Mouse (Mus musculus) CH12.LX (cell line): ENCODE measurements at regions not wholly inside any gene's neighbourhood (a gene's known extent, or its start where the extent isn't known, plus 50 kb on each side); places are given as distances from the start of the nearest gene placed in this dataset.

ENCODE experiments used
- DNase-seq: peaks from one replicate; pipeline ENCODE4 v3.0.0-alpha.2; 2013; ENCODE audit errors: extremely low read depth
- H3K27ac ChIP-seq: 2 replicates; pipeline ENCODE4 v1.5.1; 2012; ENCODE audit warnings: low read depth, mild to moderate bottlenecking, control low read depth, moderate library complexity; ENCODE audit not compliant: insufficient read depth
- H3K27me3 ChIP-seq: replicated peaks from 2 replicates; pipeline ENCODE3; 2012; ENCODE audit warnings: inconsistent platforms
- H3K36me3 ChIP-seq, 2 experiments: replicated peaks in 1 of 2; 2 replicates each; pipeline versions ENCODE3 to v1.6.1; 2012; ENCODE audit warnings: inconsistent platforms in 1 of 2, low read length in 1 of 2, mild to moderate bottlenecking in 1 of 2, mixed read lengths in 1 of 2, moderate library complexity in 1 of 2; ENCODE audit not compliant: control insufficient read depth in 1 of 2, insufficient read depth in 1 of 2
- H3K4me1 ChIP-seq, 2 experiments: 2 replicates each; pipeline ENCODE4 v1.6.1; 2012; ENCODE audit warnings: inconsistent platforms in 1 of 2, moderate library complexity in 1 of 2; ENCODE audit not compliant: insufficient read depth in 2 of 2, control insufficient read depth in 1 of 2
- H3K4me2 ChIP-seq: 2 replicates; pipeline ENCODE4 v1.6.1; 2012; ENCODE audit warnings: low read depth, mild to moderate bottlenecking, control low read depth; ENCODE audit not compliant: poor library complexity, insufficient read depth, severe bottlenecking
- H3K4me3 ChIP-seq, 3 experiments: fragments of 150-350 bp in 1 of 3; sonication (generic) in 1 of 3; replicated peaks in 1 of 3; 2 replicates each; pipeline versions ENCODE3 to v1.5.1; 2011 to 2012; ENCODE audit warnings: low read depth in 2 of 3, low read length in 2 of 3, mild to moderate bottlenecking in 2 of 3, moderate library complexity in 2 of 3, control low read depth in 1 of 3, improper control_type of control experiment in 1 of 3, inconsistent platforms in 1 of 3, mixed read lengths in 1 of 3; ENCODE audit not compliant: poor library complexity in 1 of 3
- H3K79me2 ChIP-seq: replicated peaks from 2 replicates; pipeline ENCODE4 v1.6.1; 2012; ENCODE audit warnings: mild to moderate bottlenecking, moderate library complexity; ENCODE audit not compliant: control insufficient read depth, poor library complexity, insufficient read depth, severe bottlenecking; ENCODE audit errors: extremely low read depth
- H3K9ac ChIP-seq: 2 replicates; pipeline ENCODE4 v1.6.1; 2012; ENCODE audit warnings: low read depth, mild to moderate bottlenecking, control low read depth, moderate library complexity; ENCODE audit not compliant: insufficient read depth
- H3K9me3 ChIP-seq: replicated peaks from 2 replicates; pipeline ENCODE3; 2012; ENCODE audit warnings: low read length, inconsistent platforms, mixed read lengths
- CTCF ChIP-seq, 2 experiments: IDR thresholded peaks in 1 of 2; conservative IDR thresholded peaks in 1 of 2; 2 replicates each; pipeline ENCODE4 v1.5.1; 2011 to 2012; ENCODE audit warnings: low read depth in 2 of 2, low read length in 2 of 2, improper control_type of control experiment in 1 of 2, inconsistent platforms in 1 of 2, mild to moderate bottlenecking in 1 of 2, moderate library complexity in 1 of 2
- ELF1 ChIP-seq: IDR thresholded peaks from 2 replicates; pipeline ENCODE4 v1.6.1; 2014; ENCODE audit warnings: low read depth, mild to moderate bottlenecking, inconsistent platforms, low read length, improper control_type of control experiment
- ETS1 ChIP-seq: conservative IDR thresholded peaks from 2 replicates; pipeline ENCODE4 v1.6.1; 2012; ENCODE audit warnings: low read depth, mild to moderate bottlenecking, inconsistent platforms, low read length, improper control_type of control experiment, moderate library complexity
- GABPA ChIP-seq: IDR thresholded peaks from 2 replicates; pipeline ENCODE4 v1.6.1; 2012; ENCODE audit warnings: low read depth, low read length, improper control_type of control experiment, inconsistent platforms; ENCODE audit not compliant: insufficient replicate concordance
- HCFC1 ChIP-seq: IDR thresholded peaks from 2 replicates; pipeline ENCODE4 v1.6.1; 2012; ENCODE audit warnings: low read depth, mild to moderate bottlenecking, inconsistent platforms, low read length, improper control_type of control experiment
- JUND ChIP-seq: conservative IDR thresholded peaks from 2 replicates; pipeline ENCODE4 v1.6.1; 2011; ENCODE audit warnings: low read depth, low read length, improper control_type of control experiment
- MAX ChIP-seq: IDR thresholded peaks from 2 replicates; pipeline ENCODE4 v1.6.1; 2011; ENCODE audit warnings: low read length, improper control_type of control experiment
- MXI1 ChIP-seq: IDR thresholded peaks from 2 replicates; pipeline ENCODE4 v1.6.1; 2011; ENCODE audit warnings: mild to moderate bottlenecking, low read depth, low read length, improper control_type of control experiment
- RAD21 ChIP-seq: IDR thresholded peaks from 2 replicates; pipeline ENCODE4 v1.6.1; 2011; ENCODE audit warnings: low read depth, mild to moderate bottlenecking, low read length, improper control_type of control experiment, moderate library complexity
- RCOR1 ChIP-seq: conservative IDR thresholded peaks from 2 replicates; pipeline ENCODE4 v1.6.1; 2012; ENCODE audit warnings: low read depth, mild to moderate bottlenecking, inconsistent platforms, low read length, improper control_type of control experiment
- SIN3A ChIP-seq: IDR thresholded peaks from 2 replicates; pipeline ENCODE4 v1.6.1; 2012; ENCODE audit warnings: low read length, improper control_type of control experiment, inconsistent platforms
- SMC3 ChIP-seq: IDR thresholded peaks from 2 replicates; pipeline ENCODE4 v1.6.1; 2011; ENCODE audit warnings: low read depth, low read length, improper control_type of control experiment
- UBTF ChIP-seq: IDR thresholded peaks from 2 replicates; pipeline ENCODE4 v1.6.1; 2012; ENCODE audit warnings: low read depth, mild to moderate bottlenecking, inconsistent platforms, low read length, improper control_type of control experiment, moderate library complexity
- ZKSCAN1 ChIP-seq: IDR thresholded peaks from 2 replicates; pipeline ENCODE4 v1.6.1; 2012; ENCODE audit warnings: low read depth, inconsistent platforms, low read length, improper control_type of control experiment, borderline replicate concordance
- ZNF384 ChIP-seq: IDR thresholded peaks from 2 replicates; pipeline ENCODE4 v1.6.1; 2012; ENCODE audit warnings: low read depth, low read length, improper control_type of control experiment, inconsistent platforms
- dilution Hi-C: fragments of 300-500 bp; cut with MboI; formaldehyde crosslinking; loops from 2 replicates; pipeline ENCODE4 v1.14.3; 2020; ENCODE audit warnings: low sequenced_read_pairs; ENCODE audit not compliant: extremely low pct_unique_long_range_greater_than_20kb, extremely low pct_ligation_motif_present
- in situ Hi-C: fragments of 300-500 bp; cut with MboI; formaldehyde crosslinking; loops from 3 replicates; pipeline ENCODE4 v1.14.3; 2019; ENCODE audit warnings: low sequenced_read_pairs, low pct_ligation_motif_present, low pct_unique_long_range_greater_than_20kb, mixed read lengths

GRCm38 (mm10) chr5:73854774-73855371, 203.7 kb downstream of the Spata18 start:
- H3K27ac ChIP-seq = no peak overlapping the region
- H3K4me2 ChIP-seq = no peak overlapping the region
- H3K79me2 ChIP-seq = no peaks in the 10 kb centered on the region
- no peak overlapping the region for H3K4me3 ChIP-seq
- in situ Hi-C loops = loop anchor here (10.0 kb wide), 2 partner anchors 430 to 1300 kb away; partner anchors contain the start of gene Pdgfra
- dilution Hi-C loops = no loop called here
- TF ChIP-seq JUND (no peak), MAX (no peak), ZNF384 (no peak), GABPA (no peak), HCFC1 (no peak), RCOR1 (no peak), ZKSCAN1 (no peak), ETS1 (no peak), SMC3 (no peak)
- no peak overlapping the region for H3K9ac ChIP-seq
- H3K4me1 ChIP-seq = peaks cover 0 to 7% of the 10 kb centered on the region in 2 experiments; a peak in 2 of 4 replicates
- peaks cover 4% of the 10 kb centered on the region for H3K9me3 ChIP-seq
- peaks cover 11% of the 10 kb centered on the region for H3K27me3 ChIP-seq
- no peaks in the 10 kb centered on the region for H3K36me3 ChIP-seq
- no peak for DNase-seq

GRCm38 (mm10) chr5:73859320-73859719, 208.1 kb downstream of the Spata18 start:
- no peak for TF ChIP-seq RAD21
- no peak for TF ChIP-seq MAX
- TF ChIP-seq SIN3A = no peak

GRCm38 (mm10) chr5:73864138-73864761, 204.0 kb downstream of the Usp46 start:
- no peaks in the 10 kb centered on the region for H3K27me3 ChIP-seq
- DNase-seq = peak; percentile 71
- H3K9me3 ChIP-seq = peaks cover 7% of the 10 kb centered on the region
- no peak overlapping the region for H3K4me3 ChIP-seq
- in situ Hi-C loops = no loop called here
- H3K36me3 ChIP-seq = no peaks in the 10 kb centered on the region
- H3K79me2 ChIP-seq = no peaks in the 10 kb centered on the region
- H3K4me2 ChIP-seq = no peak overlapping the region
- peaks cover 0 to 3% of the 10 kb centered on the region in 2 experiments; a peak in 1 of 4 replicates for H3K4me1 ChIP-seq
- TF ChIP-seq SMC3 (peak; percentile 76), RAD21 (peak; percentile 51), MXI1 (no peak), UBTF (no peak), ELF1 (no peak), CTCF (conservative IDR thresholded peaks at IDR 0.05 in 1 of 2, IDR thresholded peaks at IDR 0.05 in 1 of 2; ENCODE audit: low read depth in 2 of 2, low read length in 2 of 2) (peak; percentile 49 to 72), ZKSCAN1 (no peak)
- H3K9ac ChIP-seq = no peak overlapping the region
- dilution Hi-C loops = no loop called here
- H3K27ac ChIP-seq = no peak overlapping the region

More at GRCm38 (mm10) chr5:73859320-73859719, 208.1 kb downstream of the Spata18 start:
- dilution Hi-C loops (no loop called here), in situ Hi-C loops (loop anchor here (10.0 kb wide), 2 partner anchors 425 to 1295 kb away; partner anchors contain the start of gene Pdgfra)
- no peak for DNase-seq
- H3K79me2 ChIP-seq = no peaks in the 10 kb centered on the region
- H3K27ac ChIP-seq = no peak overlapping the region
- no peak overlapping the region for H3K9ac ChIP-seq
- no peaks in the 10 kb centered on the region for H3K36me3 ChIP-seq
- peaks cover 8% of the 10 kb centered on the region for H3K9me3 ChIP-seq
- H3K4me2 ChIP-seq = no peak overlapping the region
- H3K4me1 ChIP-seq = peaks cover 0 to 2% of the 10 kb centered on the region in 2 experiments; a peak in 2 of 4 replicates
- H3K4me3 ChIP-seq = no peak overlapping the region
- H3K27me3 ChIP-seq = no peaks in the 10 kb centered on the region
